Mouse (Mus musculus) neural tube, embryonic 10.5 days (tissue): ENCODE data around the gene Myo3a.

Source experiments
- DNase-seq: peaks from one replicate; pipeline ENCODE4 v3.0.0-alpha.2; 2017; ENCODE audit warnings: low spot score; ENCODE audit errors: extremely low spot score

Gene Myo3a

GRCm38 (mm10) chr2:22620534-22620933, 393.2 kb downstream of the Myo3a start:
- DNase-seq, result peak; percentile 27

GRCm38 (mm10) chr2:22620978-22621827, 393.9 kb downstream of the Myo3a start:
- DNase-seq, result peak; percentile 40

GRCm38 (mm10) chr2:22621828-22622731, 394.8 kb downstream of the Myo3a start, which contains the start of gene Gad2:
TSS of gene Gad2 (plus strand) at chr2:22622205.
- peak; percentile 71 for DNase-seq

- peak; percentile 59 for DNase-seq
These were observed 396.1 kb downstream of the Myo3a start for GRCm38 (mm10) chr2:22623111-22624070.

- DNase-seq, result peak; percentile 42
These were observed 397.1 kb downstream of the Myo3a start for GRCm38 (mm10) chr2:22624188-22624975.

GRCm38 (mm10) chr2:22625096-22625960, 398.0 kb downstream of the Myo3a start:
- DNase-seq, result no peak

GRCm38 (mm10) chr2:22627147-22627666, 399.9 kb downstream of the Myo3a start:
- no peak for DNase-seq

GRCm38 (mm10) chr2:22627819-22628432, 400.6 kb downstream of the Myo3a start:
- no peak for DNase-seq

GRCm38 (mm10) chr2:22634766-22635165, 407.5 kb downstream of the Myo3a start:
- no peak for DNase-seq

GRCm38 (mm10) chr2:22646134-22646533, 418.8 kb downstream of the Myo3a start:
- DNase-seq, result no peak

- no peak for DNase-seq
These were observed 421.1 kb downstream of the Myo3a start for GRCm38 (mm10) chr2:22648394-22648793.

- DNase-seq, result no peak
These were observed 424.5 kb downstream of the Myo3a start for GRCm38 (mm10) chr2:22651826-22652225.

- DNase-seq, result no peak
These were observed 436.4 kb downstream of the Myo3a start for GRCm38 (mm10) chr2:22663731-22664130.
